ENCODE assay signal across 8 mouse cellular contexts in the genomic region with DNA sequence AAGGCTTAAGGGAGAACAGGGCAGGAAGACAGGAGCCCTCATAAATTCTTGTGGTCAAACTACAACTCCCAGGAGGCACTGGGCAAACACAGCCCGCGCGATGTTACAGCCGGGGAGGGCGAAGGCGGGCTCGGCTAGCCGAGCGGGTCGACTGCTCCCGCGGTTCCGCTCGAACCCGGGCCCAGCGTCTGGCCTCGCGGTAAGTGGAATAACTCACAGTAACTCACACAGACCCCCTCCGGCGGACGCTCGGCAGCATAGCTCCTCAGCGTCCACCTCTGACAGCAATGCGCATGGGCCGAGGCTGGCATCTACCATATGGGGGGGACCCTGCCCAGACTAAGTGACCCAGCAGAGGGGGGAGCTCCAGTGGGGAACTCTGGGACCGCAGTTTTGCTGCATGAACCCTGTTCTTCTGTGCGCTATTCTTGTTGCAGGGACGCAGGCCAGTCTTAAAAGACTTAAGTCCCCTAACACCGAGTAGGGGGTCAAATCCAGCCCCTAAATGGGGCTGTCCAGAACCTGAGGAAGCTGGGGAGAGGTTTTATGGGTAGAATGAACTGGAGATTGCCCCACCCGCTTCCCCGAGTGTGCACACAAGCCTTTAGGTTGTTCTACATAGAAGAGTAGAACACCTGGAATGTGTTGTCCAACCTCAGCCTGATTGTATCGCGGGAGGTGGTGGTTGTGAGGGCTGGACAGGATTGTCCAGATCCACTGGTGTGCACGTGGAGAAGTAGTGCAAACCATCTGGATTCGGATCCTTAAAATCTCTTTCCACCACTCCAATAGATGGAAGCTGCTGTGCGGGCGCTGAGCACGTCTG. TPM values are rescaled to one million over a fixed set of nuclear protein-coding genes. Genes with fewer than 3 reads are reported as not detected.
DNase-seq lines count a peak whose midpoint lies in the region; ATAC-seq and TF ChIP-seq lines count a peak whose summit lies in the region.

A gene (plus strand): TSS at position 112 of the 826 bp plus-strand sequence.

- no peak for TF ChIP-seq CTCF in gastrocnemius, adult 2 months (IDR thresholded peaks at IDR 0.05)
- peak; percentile 39 for TF ChIP-seq CTCF in hindbrain, postnatal 0 days (IDR thresholded peaks at IDR 0.05; ENCODE audit: low read depth)
- TF ChIP-seq CTCF in left cerebral cortex, adult 2 months (IDR thresholded peaks at IDR 0.05), result peak; percentile 8; the same call in 1 of the 2 replicates

- ATAC-seq in hindbrain, postnatal 0 days, result peak; percentile 95
- ATAC-seq in megakaryocyte, adult 5-6 weeks (ENCODE audit: poor library complexity, severe bottlenecking), result peak; percentile 86

- H3K36me3 ChIP-seq in hindbrain, postnatal 0 days (ENCODE audit: insufficient read depth, low read length), result peaks cover 30% of the 10 kb centered on the region; the same call in 1 of the 2 replicates

- peak; percentile 69 for DNase-seq in WW6 (ENCODE audit: low read depth, low spot score)
- DNase-seq in cerebellum, postnatal 4 days (ENCODE audit: low spot score in 2 of 2), result peak; percentile 54 to 78
- DNase-seq in gastrocnemius, adult 2 months, result peak; percentile 87
- peak; percentile 92 for DNase-seq in hindbrain, postnatal 0 days (ENCODE audit: low spot score)
- peak; percentile 70 to 78 for DNase-seq in left cerebral cortex, adult 2 months (ENCODE audit: extremely low spot score in 1 of 2, low spot score in 2 of 2)
- DNase-seq in right cerebral cortex, postnatal 10 days (ENCODE audit: low spot score in 2 of 2), result peak; percentile 87 to 92
- DNase-seq in urinary bladder, postnatal 25 days (ENCODE audit: low spot score), result peak; percentile 73

- H3K9ac ChIP-seq in hindbrain, postnatal 0 days (replicated peaks; ENCODE audit: low read length), result peak within 1 kb of the TSS; percentile 79

- peak within 1 kb of the TSS; percentile 91 for H3K4me3 ChIP-seq in gastrocnemius, adult 2 months
- peak within 1 kb of the TSS; percentile 70 for H3K4me3 ChIP-seq in hindbrain, postnatal 0 days (ENCODE audit: low read length)
- peak within 1 kb of the TSS; percentile 95 for H3K4me3 ChIP-seq in left cerebral cortex, adult 2 months

- 8% methylated on average over 38 of the region's 38 CpGs for WGBS in hindbrain, postnatal 0 days

- H3K9me3 ChIP-seq in hindbrain, postnatal 0 days (ENCODE audit: low read length), result no peaks in the 10 kb centered on the region

- H3K27me3 ChIP-seq in hindbrain, postnatal 0 days (ENCODE audit: insufficient read depth, low read length), result no peaks in the 10 kb centered on the region

- intact Hi-C loops in gastrocnemius, adult 2 months (cut with DNase I), result no loop called here
- intact Hi-C loops in left cerebral cortex, adult 2 months (cut with DNase I), result no loop called here

- peak within 1 kb of the TSS; percentile 76 for H3K4me2 ChIP-seq in hindbrain, postnatal 0 days (ENCODE audit: low read depth, low read length)

- H3K4me1 ChIP-seq in hindbrain, postnatal 0 days (ENCODE audit: insufficient read depth, low read length), result 0 out of 2 replicates have a peak, but pooled peaks cover 6% of the 10 kb centered on the region

- peak within 1 kb of the TSS; percentile 97 for H3K27ac ChIP-seq in gastrocnemius, adult 2 months
- H3K27ac ChIP-seq in hindbrain, postnatal 0 days, result peak within 1 kb of the TSS; percentile 83
- peak within 1 kb of the TSS; percentile 96 for H3K27ac ChIP-seq in left cerebral cortex, adult 2 months

RNA-seq across cellular contexts. Expression of the gene that starts here (rescaled TPM):
- total RNA-seq in gastrocnemius, adult 2 months (2021), result 100 to 1,000 TPM; 169 to 177 TPM
- total RNA-seq in hindbrain, postnatal 0 days (2014; rRNA removed), result 44.3 and 55.0 TPM in 2 replicates
- 61.5 and 63.5 TPM in 2 replicates for polyA plus RNA-seq in hindbrain, postnatal 0 days (2015; fragmentation: Nextera tagmentation; extraction: Ambion mirVana)
- total RNA-seq in left cerebral cortex, adult 2 months (2021), result 10 to 100 TPM; 38.5 to 39.9 TPM
- total RNA-seq in megakaryocyte, adult 5-6 weeks (2015), result 45.1 and 47.9 TPM in 2 replicates
- 31.2 and 35.5 TPM in 2 replicates for total RNA-seq in megakaryocyte, adult 5-6 weeks (2017)

Comparison
In these comparisons a context has a peak if more than half of its experiments do, and no peak if none do; other contexts are left out.
1. Peak in every context shown above with its lines: DNase-seq, ATAC-seq, H3K4me3 ChIP-seq and H3K27ac ChIP-seq.